Mouse (Mus musculus) gastrocnemius, adult 8-10 months (tissue): ENCODE results near the gene Olfr750. TPM values are rescaled to one million over a fixed set of nuclear protein-coding genes. Genes with fewer than 3 reads are reported as not detected.

Experiments used
- DNase-seq, 2 experiments: peaks; one replicate each; pipeline ENCODE4 v3.0.0; 2022; ENCODE audit warnings: low spot score in 2 of 2
- total RNA-seq, 4 experiments: library from RNA; stranded (reverse); gene quantifications; 2 replicates each; pipeline ENCODE4 v1.2.4; 2022

Gene Olfr750
- total RNA-seq = not detected

GRCm38 (mm10) chr14:51074335-51074734 lies at the start of gene Olfr750:
Olfr750 (minus strand) TSS chr14:51074435.
- DNase-seq = no peak

- DNase-seq = no peak
These were observed 39.8 kb upstream of the Olfr750 start, which contains the start of gene Eddm3b for GRCm38 (mm10) chr14:51113916-51114560. Eddm3b (plus strand) TSS chr14:51114426.

- no peak for DNase-seq
These were observed 39.2 kb upstream of the Olfr750 start for GRCm38 (mm10) chr14:51113476-51113875.

DNA sequence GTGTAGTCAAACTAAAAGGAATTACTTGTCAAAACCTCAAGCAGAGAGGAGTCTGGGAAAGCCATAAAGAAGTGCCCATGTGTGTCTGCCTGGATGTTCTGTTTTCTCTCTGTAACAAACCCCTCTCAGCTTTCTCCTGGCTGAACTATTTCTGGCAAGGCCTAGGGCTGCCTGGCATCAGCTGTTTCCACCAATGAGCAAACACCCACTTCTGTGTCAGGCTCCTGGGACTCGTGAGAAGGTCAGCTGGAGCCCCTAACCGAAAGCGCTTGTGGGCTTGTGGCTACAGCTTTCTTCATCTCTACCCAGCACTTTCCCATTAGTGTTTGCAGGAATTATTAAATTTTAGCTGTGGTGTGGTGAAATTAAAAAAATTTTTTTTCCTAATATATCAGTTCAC lies 37.7 kb upstream of the Olfr750 start:
- DNase-seq = no peak

DNA sequence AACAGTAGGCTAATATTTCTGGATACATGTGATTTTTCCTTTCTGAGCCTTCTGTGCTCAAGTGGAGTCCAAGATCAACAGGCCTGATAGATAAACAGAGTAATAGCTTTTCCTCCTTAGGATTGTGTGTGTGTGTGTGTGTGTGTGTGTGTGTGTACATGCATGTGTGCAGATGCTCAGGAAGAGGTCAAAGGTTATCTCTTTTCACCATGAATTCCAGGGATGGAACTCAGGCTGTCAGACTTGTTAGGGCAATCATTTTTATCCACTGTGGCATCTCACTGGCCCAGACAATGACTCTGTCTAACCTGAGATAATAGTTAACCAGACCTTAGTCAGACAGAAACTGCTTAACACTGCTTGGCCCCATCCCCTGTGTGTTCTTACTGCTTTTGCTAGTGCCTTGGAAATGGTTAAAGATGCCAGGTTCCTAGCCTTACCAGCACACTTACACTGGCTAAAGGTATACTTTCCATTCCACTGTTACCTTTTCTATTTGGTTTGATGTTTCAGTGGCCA lies 32.3 kb upstream of the Olfr750 start:
- DNase-seq = no peak

DNA sequence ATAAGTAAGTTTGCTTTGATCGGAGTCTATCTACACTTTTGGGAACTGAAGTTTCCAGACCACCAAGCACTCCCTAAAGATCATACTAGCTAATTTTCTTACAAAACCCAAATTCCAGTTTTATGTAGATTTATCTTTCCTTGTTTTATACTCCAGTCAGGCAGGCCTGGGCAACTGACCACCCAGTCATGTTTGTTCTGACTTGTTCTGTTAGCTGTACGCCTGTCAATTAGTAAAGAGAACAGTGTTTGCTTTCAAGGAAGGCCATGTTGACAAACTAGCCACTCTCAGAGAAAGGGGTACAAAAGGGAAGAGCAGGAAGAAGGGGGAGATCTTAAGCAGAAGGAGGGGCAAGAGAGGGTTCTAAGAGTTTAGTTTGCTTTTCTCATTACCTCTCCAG lies 30.1 kb upstream of the Olfr750 start:
- no peak for DNase-seq

- peak in 1 of 2 experiments; percentile 28 for DNase-seq
These were observed 29.0 kb upstream of the Olfr750 start for GRCm38 (mm10) chr14:51103217-51103616.

GRCm38 (mm10) chr14:51101284-51101683 lies 27.0 kb upstream of the Olfr750 start:
- no peak for DNase-seq

GRCm38 (mm10) chr14:51098921-51099320 lies 24.7 kb upstream of the Olfr750 start:
- no peak for DNase-seq

- peak; percentile 29 to 62 for DNase-seq
These were observed 24.1 kb upstream of the Olfr750 start for GRCm38 (mm10) chr14:51098300-51098699.

- no peak for DNase-seq
These were observed 21.7 kb upstream of the Olfr750 start for GRCm38 (mm10) chr14:51095736-51096524.

DNA sequence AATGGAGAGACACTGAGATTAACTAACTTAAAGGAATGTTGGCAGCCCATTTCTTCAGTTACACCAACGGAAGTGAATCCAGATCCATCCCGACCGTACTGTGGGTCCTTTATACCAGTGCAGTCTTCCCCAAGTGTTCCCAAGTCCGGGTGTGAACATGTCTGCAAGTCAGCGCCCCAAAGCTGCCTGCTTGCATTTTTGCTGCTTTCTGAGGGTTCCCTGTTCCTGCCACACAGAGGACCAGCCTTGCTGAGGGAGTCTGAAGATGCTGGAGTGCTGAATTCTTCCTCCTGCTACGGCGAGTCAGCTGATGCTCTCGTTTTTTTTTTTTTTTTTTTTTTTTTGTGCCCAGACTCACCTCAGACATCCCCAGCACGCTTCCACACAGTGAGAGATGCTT lies 20.7 kb upstream of the Olfr750 start:
- DNase-seq = no peak

DNA sequence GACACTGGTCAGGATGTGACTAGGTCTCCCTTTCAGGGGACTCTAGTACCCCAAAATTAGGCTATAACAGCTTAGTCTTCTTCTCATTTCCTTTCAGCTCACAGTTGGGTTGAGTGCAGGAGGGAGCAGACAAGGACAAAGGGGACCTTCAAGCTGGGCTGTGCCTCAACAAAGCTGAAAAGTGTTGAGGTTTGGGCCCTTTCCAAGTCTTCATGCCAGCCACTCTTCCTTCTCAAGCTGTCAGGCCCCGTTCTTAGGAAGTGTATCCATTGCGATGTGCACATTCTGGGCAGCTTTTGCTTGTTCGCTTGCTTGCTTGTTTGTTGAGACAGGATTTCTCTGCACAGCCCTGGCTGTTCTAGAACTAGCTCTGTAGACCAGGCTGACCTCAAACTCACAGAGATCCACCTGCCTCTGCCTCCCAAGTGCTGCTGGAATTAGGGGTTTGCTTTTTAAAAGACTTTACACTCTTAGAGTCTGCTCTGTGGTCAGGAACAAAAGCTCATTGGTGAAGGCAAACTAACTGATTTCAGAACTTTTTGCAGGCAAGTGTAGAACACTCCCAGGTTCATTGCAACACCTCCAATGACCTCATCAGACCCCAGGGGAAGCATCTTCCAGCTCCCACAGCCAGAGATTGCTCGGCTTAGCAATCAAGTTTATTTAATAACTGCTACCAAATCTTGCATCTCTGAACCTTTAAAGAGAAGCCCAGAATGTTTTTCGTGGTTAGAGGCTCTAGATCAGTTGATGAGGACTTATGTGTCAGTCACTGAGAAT lies 20.1 kb upstream of the Olfr750 start:
- DNase-seq = no peak

GRCm38 (mm10) chr14:51093496-51093895 lies 19.3 kb upstream of the Olfr750 start:
- no peak for DNase-seq

DNA sequence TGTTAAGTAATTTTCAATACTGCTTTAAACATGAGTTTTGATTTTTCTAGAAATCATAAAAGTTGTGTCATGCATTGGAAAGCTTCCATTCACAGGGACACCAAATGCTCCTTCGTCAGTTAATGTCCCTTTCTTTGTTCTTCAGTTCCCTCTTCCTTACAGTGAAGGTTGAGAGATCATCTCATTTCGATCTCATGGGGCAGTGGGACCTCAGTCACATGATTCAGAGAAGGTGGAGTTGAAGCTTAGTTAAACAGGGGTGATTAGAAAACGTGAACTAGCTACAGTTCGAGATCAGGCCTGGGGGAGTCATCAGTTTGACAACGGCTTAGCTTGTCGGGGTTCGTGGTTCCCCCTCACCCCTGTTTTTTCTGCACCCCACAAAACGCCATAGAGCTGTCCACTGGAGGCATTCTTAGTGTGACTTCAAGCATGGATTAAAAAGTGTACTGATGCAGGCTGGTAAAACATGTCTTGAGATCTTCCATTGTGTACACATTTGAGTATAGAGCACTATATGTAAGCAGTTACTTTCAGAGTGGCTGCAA lies 17.9 kb upstream of the Olfr750 start:
- no peak for DNase-seq

DNA sequence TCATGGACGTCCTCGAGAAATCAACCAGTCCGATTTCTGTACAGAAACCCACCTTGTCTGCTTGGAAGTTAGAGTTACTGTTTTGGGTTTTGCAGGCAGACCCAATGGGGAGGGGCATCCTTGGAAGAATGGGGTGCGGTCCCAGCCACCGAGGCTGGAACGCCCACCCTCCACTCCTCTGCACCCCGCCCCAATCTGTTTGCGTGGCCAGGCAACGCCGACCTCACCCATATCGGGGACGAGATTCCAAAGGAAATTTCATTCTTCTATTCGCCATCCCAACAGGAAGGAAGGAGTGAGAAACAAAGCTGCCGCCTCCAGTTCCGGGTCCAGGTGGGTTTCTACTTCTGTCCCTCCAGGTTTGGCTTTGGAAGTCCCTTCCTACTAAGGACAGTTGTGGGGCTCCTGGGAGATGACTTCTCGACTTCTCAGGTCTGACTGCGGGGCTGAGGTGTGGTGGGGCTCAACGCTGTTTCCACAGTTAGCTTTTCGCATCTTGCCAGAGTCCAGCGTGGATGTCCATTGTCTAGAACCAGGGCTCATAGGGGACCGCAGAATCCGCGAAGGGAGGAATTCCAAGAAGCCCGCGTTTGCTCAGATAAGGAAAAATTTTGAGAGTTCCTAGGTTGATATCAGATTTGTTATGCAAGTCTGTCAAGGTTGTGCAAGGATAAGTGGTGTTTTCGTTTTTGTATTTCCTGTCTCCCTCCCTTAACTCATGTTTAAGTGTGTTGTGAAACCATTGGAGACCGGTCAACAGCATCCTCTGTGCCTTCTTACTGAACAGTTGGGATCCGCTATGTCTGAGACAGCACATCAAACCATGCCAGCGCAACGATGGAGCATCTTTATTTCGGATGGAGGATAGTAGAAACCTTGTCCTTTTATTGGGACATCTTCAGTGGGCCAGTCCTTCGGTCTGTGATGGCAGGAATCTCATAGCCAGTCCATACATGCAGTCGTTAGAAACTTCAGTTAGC lies 17.0 kb upstream of the Olfr750 start, which contains the start of the genes Rnase4 and Ang:
Gene Rnase4, plus strand, starts transcription at position 157 of the 980 bp plus-strand sequence.
Gene Ang, plus strand, starts transcription at position 230 of the 980 bp plus-strand sequence.
- peak; percentile 49 to 61 for DNase-seq

DNA sequence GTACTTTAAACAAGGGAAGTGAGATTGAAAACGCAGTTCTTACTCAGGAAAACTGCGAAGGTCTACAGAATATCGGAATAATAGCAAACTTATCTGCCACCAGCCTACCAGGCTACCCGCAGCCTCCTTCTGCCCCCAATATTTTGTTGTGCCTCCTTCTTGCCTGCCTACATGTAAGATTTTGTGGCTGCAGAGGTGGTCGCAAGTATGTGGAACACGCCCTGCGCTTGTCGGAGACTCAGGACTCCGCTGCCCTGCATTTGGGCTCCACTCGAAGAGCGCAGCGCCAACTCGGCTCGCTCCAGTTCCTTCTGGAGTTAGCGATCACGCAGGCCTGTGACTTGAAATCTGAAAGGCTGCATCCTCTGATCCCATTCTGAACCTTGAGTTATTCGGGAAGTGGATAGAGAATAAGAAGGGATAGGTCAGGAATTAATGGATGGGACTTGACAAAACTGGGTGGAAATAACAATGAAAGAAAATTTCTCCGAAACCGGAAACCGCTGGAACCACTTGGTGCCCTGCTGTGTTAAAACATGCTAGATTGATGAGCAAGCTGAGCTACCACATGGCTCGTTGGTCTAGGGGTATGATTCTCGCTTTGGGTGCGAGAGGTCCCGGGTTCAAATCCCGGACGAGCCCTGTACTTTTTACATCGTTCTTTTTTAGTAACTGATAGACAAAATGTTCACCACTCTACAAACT lies 16.0 kb upstream of the Olfr750 start:
- peak; percentile 72 for DNase-seq

GRCm38 (mm10) chr14:51089674-51090076 lies 15.4 kb upstream of the Olfr750 start:
- DNase-seq = no peak

- peak; percentile 94 to 97 for DNase-seq
These were observed 14.9 kb upstream of the Olfr750 start for GRCm38 (mm10) chr14:51088970-51089673.
